7 mouse cellular contexts compared by ENCODE assay signal in genomic region chrX:138913366-138913765, GRCm38 (mm10). TPM values are rescaled to one million over a fixed set of nuclear protein-coding genes. Genes with fewer than 3 reads are reported as not detected.
DNase-seq lines count a peak whose midpoint lies in the region; ATAC-seq and TF ChIP-seq lines count a peak whose summit lies in the region.

No protein-coding gene starts in this region.

- in situ Hi-C loops in ES-E14 (cut with MboI; ENCODE audit: low sequenced_read_pairs in 2 of 2, unreplicated experiment in 2 of 2): no loop called here

- no peak for DNase-seq in ES-E14 (ENCODE audit: low read depth, low spot score)
- peak; percentile 17 for DNase-seq in embryo, embryonic 11 days
- DNase-seq in hindbrain, embryonic 11.5 days (ENCODE audit: low spot score): no peak
- peak; percentile 23 for DNase-seq in midbrain, embryonic 10.5 days (ENCODE audit: low spot score)
- no peak for DNase-seq in right cerebral cortex, postnatal 25 days

- no peaks in the 10 kb centered on the region for H3K36me3 ChIP-seq in ES-E14 (ENCODE audit: control insufficient read depth, insufficient read depth, low read length, poor library complexity, severe bottlenecking)
- no peaks in the 10 kb centered on the region for H3K36me3 ChIP-seq in hindbrain, embryonic 11.5 days (ENCODE audit: control insufficient read depth, insufficient read depth, low read length)
- no peaks in the 10 kb centered on the region for H3K36me3 ChIP-seq in midbrain, embryonic 10.5 days

- no peaks in the 10 kb centered on the region for H3K9me3 ChIP-seq in ES-E14 (ENCODE audit: control insufficient read depth, insufficient read depth, low read depth, low read length)
- H3K9me3 ChIP-seq in hindbrain, embryonic 11.5 days (ENCODE audit: control insufficient read depth, low read length): no peaks in the 10 kb centered on the region
- H3K9me3 ChIP-seq in midbrain, embryonic 10.5 days (replicated peaks): no peaks in the 10 kb centered on the region

- H3K4me2 ChIP-seq in hindbrain, embryonic 11.5 days (replicated peaks; ENCODE audit: low read depth, low read length): peak overlapping the region; percentile 66

- H3K27ac ChIP-seq in ES-E14 (ENCODE audit: insufficient read depth, low read depth, low read length, poor library complexity, severe bottlenecking): no peak overlapping the region
- H3K27ac ChIP-seq in hindbrain, embryonic 11.5 days (ENCODE audit: low read depth, low read length): no peak overlapping the region
- H3K27ac ChIP-seq in midbrain, embryonic 10.5 days (replicated peaks): no peak overlapping the region

- peaks cover 11% of the 10 kb centered on the region for H3K27me3 ChIP-seq in hindbrain, embryonic 11.5 days (ENCODE audit: control insufficient read depth, insufficient read depth, low read length)
- H3K27me3 ChIP-seq in midbrain, embryonic 10.5 days (ENCODE audit: low read depth, poor library complexity, severe bottlenecking): peaks cover 59% of the 10 kb centered on the region

- H3K4me3 ChIP-seq in ES-E14 (ENCODE audit: insufficient read depth in 1 of 2, low read depth in 1 of 2, low read length in 2 of 2, poor library complexity in 1 of 2, severe bottlenecking in 1 of 2): peak overlapping the region; percentile 30 to 62; a peak in 3 of 4 replicates
- peak overlapping the region; percentile 39 for H3K4me3 ChIP-seq in hindbrain, embryonic 11.5 days (ENCODE audit: low read depth, low read length)
- peak overlapping the region; percentile 59 for H3K4me3 ChIP-seq in midbrain, embryonic 10.5 days

- H3K4me1 ChIP-seq in ES-E14 (ENCODE audit: control insufficient read depth in 2 of 2, insufficient read depth in 2 of 2, low read length in 2 of 2, poor library complexity in 1 of 2): no peaks in the 10 kb centered on the region
- no peaks in the 10 kb centered on the region for H3K4me1 ChIP-seq in hindbrain, embryonic 11.5 days (replicated peaks; ENCODE audit: control insufficient read depth, insufficient read depth, low read length)
- 0 out of 2 replicates have a peak, but pooled peaks cover 3% of the 10 kb centered on the region for H3K4me1 ChIP-seq in midbrain, embryonic 10.5 days

- 25% methylated on average over 8 of the region's 8 CpGs for WGBS in hindbrain, embryonic 11.5 days
- WGBS in midbrain, embryonic 10.5 days: 21% methylated on average over 8 of the region's 8 CpGs

- H3K9ac ChIP-seq in ES-E14 (ENCODE audit: insufficient read depth, low read depth, low read length, poor library complexity, severe bottlenecking): no peak overlapping the region
- H3K9ac ChIP-seq in hindbrain, embryonic 11.5 days (ENCODE audit: low read depth, low read length): no peak overlapping the region

- ATAC-seq in hindbrain, embryonic 11.5 days (ENCODE audit: low FRiP score): no peak
- ATAC-seq in cerebellum, adult (ENCODE audit: insufficient number of reproducible peaks, low FRiP score, low TSS enrichment): no peak
- no peak for ATAC-seq in activated CD4-positive, CD25-positive, alpha-beta regulatory T cell, adult 4 months

TF ChIP-seq in ES-E14, 5 proteins besides CTCF, POLR2A, EP300 and RAD21:
- TF ChIP-seq CHD2 (IDR thresholded peaks at IDR 0.05; ENCODE audit: low read depth, low read length) (no peak), ZC3H11A (IDR thresholded peaks at IDR 0.05; ENCODE audit: borderline replicate concordance, low read depth, low read length) (no peak), MAFK (IDR thresholded peaks at IDR 0.05; ENCODE audit: insufficient read depth, low read depth, low read length) (no peak), HCFC1 (IDR thresholded peaks at IDR 0.05; ENCODE audit: borderline replicate concordance, insufficient read depth, low read length) (no peak), ZNF384 (IDR thresholded peaks at IDR 0.05; ENCODE audit: low read depth, low read length) (no peak)

RNA-seq across cellular contexts. Expression of gene Nrk, which starts 0.9 kb away (rescaled TPM):
- total RNA-seq in ES-E14 (2012; rRNA removed): 1.6 and 6.9 TPM in 2 replicates
- polyA plus RNA-seq in hindbrain, embryonic 11.5 days (2014; fragmentation: Nextera tagmentation; extraction: Ambion mirVana): 3.8 and 4.0 TPM in 2 replicates
- polyA plus RNA-seq in midbrain, embryonic 10.5 days (2016; fragmentation: Nextera tagmentation; extraction: Ambion mirVana): 0.78 and 1.3 TPM in 2 replicates
- not detected for polyA plus RNA-seq in activated CD4-positive, CD25-positive, alpha-beta regulatory T cell, adult 4 months (2017; shearing (Covaris generic))

Comparison
In these comparisons a context has a peak if more than half of its experiments do, and no peak if none do; other contexts are left out.
1. DNase-seq: peak in embryo, embryonic 11 days (single experiment) and midbrain, embryonic 10.5 days (single experiment); none in ES-E14 (single experiment), hindbrain, embryonic 11.5 days (single experiment) and right cerebral cortex, postnatal 25 days (single experiment).
2. Peak in every context shown above with its lines, with median percentiles within 50 percentile points of each other: H3K4me3 ChIP-seq.